Mouse (Mus musculus) adipocyte (in vitro differentiated cells): ENCODE measurements around the gene Fads2.

Experiments used
- DNase-seq: peaks from one replicate; pipeline ENCODE4 v3.0.0-alpha.2; 2016; ENCODE audit warnings: low spot score

The Fads2 gene

GRCm38 (mm10) chr19:10061624-10062023 lies 39.9 kb downstream of the Fads2 start:
- DNase-seq, result no peak

GRCm38 (mm10) chr19:10060783-10061590 lies 40.6 kb downstream of the Fads2 start:
- DNase-seq, result peak; percentile 44

- peak; percentile 73 for DNase-seq
Measured at GRCm38 (mm10) chr19:10059911-10060567, 41.5 kb downstream of the Fads2 start.

GRCm38 (mm10) chr19:10058876-10059427 lies 42.6 kb downstream of the Fads2 start:
- DNase-seq, result no peak

GRCm38 (mm10) chr19:10058352-10058825 lies 43.2 kb downstream of the Fads2 start:
- no peak for DNase-seq

- no peak for DNase-seq
Measured at GRCm38 (mm10) chr19:10057486-10058351, 43.8 kb downstream of the Fads2 start.

- no peak for DNase-seq
Measured at GRCm38 (mm10) chr19:10056686-10057085, 44.9 kb downstream of the Fads2 start.

GRCm38 (mm10) chr19:10055783-10056660 lies 45.5 kb downstream of the Fads2 start:
- DNase-seq, result no peak

- no peak for DNase-seq
Measured at GRCm38 (mm10) chr19:10055261-10055660, 46.3 kb downstream of the Fads2 start.

GRCm38 (mm10) chr19:10054361-10055075 lies 47.0 kb downstream of the Fads2 start:
- DNase-seq, result no peak

GRCm38 (mm10) chr19:10053692-10054260 lies 47.8 kb downstream of the Fads2 start:
- no peak for DNase-seq

GRCm38 (mm10) chr19:10052698-10053097 lies 48.8 kb downstream of the Fads2 start:
- no peak for DNase-seq

- DNase-seq, result no peak
Measured at GRCm38 (mm10) chr19:10050438-10050837, 51.1 kb downstream of the Fads2 start.

- no peak for DNase-seq
Measured at GRCm38 (mm10) chr19:10049533-10049932, 52.0 kb downstream of the Fads2 start.

- no peak for DNase-seq
Measured at GRCm38 (mm10) chr19:10046983-10047382, 54.6 kb downstream of the Fads2 start.

GRCm38 (mm10) chr19:10046346-10046745 lies 55.2 kb downstream of the Fads2 start:
- DNase-seq, result no peak

- DNase-seq, result no peak
Measured at GRCm38 (mm10) chr19:10045707-10046106, 55.8 kb downstream of the Fads2 start.

GRCm38 (mm10) chr19:10043643-10044042 lies 57.9 kb downstream of the Fads2 start:
- DNase-seq, result peak; percentile 96

GRCm38 (mm10) chr19:10042816-10043215 lies 58.7 kb downstream of the Fads2 start:
- peak; percentile 58 for DNase-seq

- DNase-seq, result no peak
Measured at GRCm38 (mm10) chr19:10042232-10042631, 59.3 kb downstream of the Fads2 start.
